Mouse (Mus musculus) forebrain, embryonic 14.5 days (tissue): ENCODE measurements around the gene Nova2. TPM values are rescaled to one million over a fixed set of nuclear protein-coding genes. Genes with fewer than 3 reads are reported as not detected.

Experiments used
- ATAC-seq: fragments of 200-750 bp; cut with Nextera tagmentation; 2 replicates; pipeline ENCODE4 v1.8.0; 2017; ENCODE audit warnings: mild to moderate bottlenecking, moderate library complexity
- DNase-seq: peaks from one replicate; pipeline ENCODE4 v3.0.0-alpha.2; 2015; ENCODE audit warnings: low spot score
- H3K27ac ChIP-seq: fragments of 300-500 bp; sonication (generic); 2 replicates; pipeline ENCODE4 v1.5.1; 2014; ENCODE audit warnings: low read depth, mild to moderate bottlenecking, control low read depth, low read length, moderate library complexity
- H3K27me3 ChIP-seq: fragments of 300-500 bp; sonication (generic); replicated peaks from 2 replicates; pipeline ENCODE4 v1.6.1; 2014; ENCODE audit warnings: low read length, control low read depth, mixed read lengths; ENCODE audit not compliant: control insufficient read depth, insufficient read depth
- H3K36me3 ChIP-seq: fragments of 300-500 bp; sonication (generic); 2 replicates; pipeline ENCODE4 v1.6.1; 2014; ENCODE audit warnings: low read length, control low read depth; ENCODE audit not compliant: control insufficient read depth, insufficient read depth
- H3K4me1 ChIP-seq: fragments of 300-500 bp; sonication (generic); 2 replicates; pipeline ENCODE4 v1.6.1; 2014; ENCODE audit warnings: antibody characterized with exemption, low read length, control low read depth; ENCODE audit not compliant: control insufficient read depth, insufficient read depth
- H3K4me2 ChIP-seq: fragments of 300-500 bp; sonication (generic); 2 replicates; pipeline ENCODE4 v1.6.1; 2014; ENCODE audit warnings: mild to moderate bottlenecking, control low read depth, low read length
- H3K4me3 ChIP-seq: fragments of 300-500 bp; sonication (generic); 2 replicates; pipeline ENCODE4 v1.5.1; 2014; ENCODE audit warnings: low read depth, low read length, control low read depth
- H3K9ac ChIP-seq: fragments of 300-500 bp; sonication (generic); 2 replicates; pipeline ENCODE4 v1.6.1; 2014; ENCODE audit warnings: mild to moderate bottlenecking, low read length, control low read depth, moderate library complexity
- H3K9me3 ChIP-seq: fragments of 300-500 bp; sonication (generic); replicated peaks from 2 replicates; pipeline ENCODE4 v1.6.1; 2016; ENCODE audit warnings: low read length, control low read depth, mixed read lengths; ENCODE audit not compliant: control insufficient read depth
- WGBS: fragments of 180-500 bp; shearing (Covaris S2); extraction: QIAGEN DNeasy Blood & Tissue Kit; methylation state at CpG from one replicate; pipeline ENCODE4 v1.1.7; 2014; 5-methylcytosine and 5-hydroxymethylcytosine counted together
- polyA plus RNA-seq: library from polyadenylated mRNA; unstranded; fragments of >200 nt; fragmentation: Nextera tagmentation; extraction: Ambion mirVana; gene quantifications from 2 replicates; pipeline ENCODE4 v1.2.1, GENCODE M21; 2014

Nova2 gene
- polyA plus RNA-seq, 1 experiment from 2014 or later, result 13.1 TPM

DNA sequence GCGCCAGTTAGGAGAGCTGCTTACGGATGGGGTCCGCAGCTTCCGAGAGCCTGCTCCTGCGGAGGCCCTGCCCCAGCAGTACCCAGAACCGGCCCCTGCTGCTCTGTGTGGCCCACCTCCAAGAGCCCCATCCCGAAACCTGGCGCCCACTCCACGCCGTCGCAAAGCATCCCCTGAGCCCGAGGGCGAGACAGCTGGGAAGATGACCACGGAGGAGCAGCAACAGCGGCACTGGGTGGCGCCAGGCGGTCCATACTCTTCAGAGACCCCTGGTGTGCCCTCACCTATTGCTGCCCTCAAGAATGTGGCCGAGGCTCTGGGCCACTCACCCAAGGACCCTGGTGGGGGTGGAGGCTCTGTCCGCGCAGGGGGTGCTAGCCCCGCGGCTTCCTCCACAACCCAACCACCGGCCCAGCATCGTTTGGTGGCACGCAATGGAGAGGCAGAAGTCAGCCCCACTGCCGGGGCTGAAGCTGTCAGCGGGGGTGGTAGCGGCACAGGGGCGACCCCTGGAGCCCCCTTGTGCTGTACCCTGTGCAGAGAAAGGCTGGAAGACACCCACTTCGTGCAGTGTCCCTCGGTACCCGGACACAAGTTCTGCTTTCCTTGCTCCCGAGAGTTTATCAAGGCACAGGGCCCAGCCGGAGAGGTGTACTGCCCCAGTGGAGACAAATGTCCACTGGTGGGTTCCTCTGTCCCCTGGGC, 79.9 kb downstream of the Nova2 start:
- H3K9ac ChIP-seq, result peak overlapping the region; percentile 93; the same call in 1 of the 2 replicates
- WGBS, result 77% methylated on average over 34 of the region's 34 CpGs
- H3K4me1 ChIP-seq, result peaks cover 14% of the 10 kb centered on the region

DNA sequence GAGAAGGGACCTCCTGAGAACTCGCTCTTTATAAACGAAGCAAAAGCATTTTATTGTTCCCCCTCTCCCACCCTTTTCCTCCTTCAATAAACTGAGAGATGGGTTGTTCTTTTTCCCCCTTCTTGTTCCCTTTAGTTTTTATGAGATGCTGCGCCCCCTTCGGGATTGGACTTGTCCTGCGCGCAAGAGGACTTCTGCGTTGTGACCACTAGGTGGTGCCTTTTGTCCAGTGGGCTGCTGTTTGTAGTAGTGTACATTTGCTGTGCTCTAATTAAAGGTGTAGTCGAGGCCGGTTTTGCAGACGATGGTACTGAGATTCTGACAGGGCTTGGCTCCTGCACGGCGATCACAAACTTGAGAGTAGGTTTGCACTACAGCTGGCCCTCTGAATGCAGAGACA, 80.8 kb downstream of the Nova2 start:
- Histone ChIP-seq H3K4me2 (peak overlapping the region; percentile 99), H3K4me1 (peaks cover 14% of the 10 kb centered on the region), H3K27me3 (no peaks in the 10 kb centered on the region), H3K4me3 (no peak overlapping the region), H3K9ac (no peak overlapping the region), H3K27ac (no peak overlapping the region), H3K36me3 (peaks cover 30% of the 10 kb centered on the region), H3K9me3 (no peaks in the 10 kb centered on the region)
- WGBS, result 8% methylated on average over 12 of the region's 12 CpGs
- DNase-seq (peak; percentile 93), ATAC-seq (peak; percentile 19; the same call in 1 of the 2 replicates)

More for the DNA sequence above, 79.9 kb downstream of the Nova2 start:
- no peak overlapping the region for H3K27ac ChIP-seq
- H3K36me3 ChIP-seq, result peaks cover 30% of the 10 kb centered on the region
- DNase-seq (no peak), ATAC-seq (no peak)
- no peaks in the 10 kb centered on the region for H3K9me3 ChIP-seq
- no peaks in the 10 kb centered on the region for H3K27me3 ChIP-seq
- H3K4me3 ChIP-seq, result peak overlapping the region; percentile 92
- H3K4me2 ChIP-seq, result peak overlapping the region; percentile 99

DNA sequence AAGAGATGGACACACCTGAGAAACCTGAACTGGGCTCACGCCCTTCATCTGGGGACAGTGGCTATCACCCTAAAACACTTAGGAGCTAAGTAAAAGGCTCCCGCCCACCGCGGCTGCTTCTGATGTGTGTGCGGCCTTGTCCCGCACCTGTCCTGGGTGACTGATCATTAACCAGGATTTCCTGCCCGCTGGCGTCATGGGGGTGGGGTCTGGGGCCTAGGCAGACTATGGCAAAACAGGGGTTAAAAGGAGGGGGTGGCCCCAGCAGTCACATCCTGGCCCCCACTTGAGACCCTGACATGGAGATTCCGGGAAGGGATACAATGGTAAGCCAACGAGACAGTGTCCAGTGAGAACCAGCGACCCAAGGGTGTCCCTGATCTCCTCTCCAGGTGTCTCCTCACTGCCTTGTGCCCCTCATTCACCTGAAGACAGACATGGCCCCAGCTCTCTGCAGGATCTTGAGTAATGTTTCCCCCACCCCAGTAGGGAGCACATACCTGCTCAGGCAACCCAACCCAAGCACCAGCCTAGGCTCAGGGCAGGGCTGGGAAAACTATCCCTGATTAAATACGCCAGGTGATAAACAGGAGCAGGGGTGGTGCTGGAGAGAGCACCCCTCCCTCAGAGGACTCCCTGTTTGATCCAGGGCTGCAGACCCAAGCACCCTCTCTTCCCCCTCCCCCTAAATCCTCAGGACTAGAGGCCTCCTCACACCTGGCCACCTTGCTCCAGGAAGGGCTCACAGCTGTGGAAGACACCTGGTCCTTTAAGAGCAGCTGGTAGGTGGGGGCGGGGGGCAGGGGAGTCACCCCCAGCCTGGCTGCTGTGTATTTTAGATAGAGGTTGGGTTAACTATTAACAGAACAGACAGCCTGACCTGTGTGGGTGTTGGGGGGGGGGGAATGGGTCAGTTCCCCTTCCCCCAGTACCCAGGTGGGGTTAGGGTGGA, 81.6 kb downstream of the Nova2 start:
- no peak overlapping the region for H3K9ac ChIP-seq
- DNase-seq (no peak), ATAC-seq (no peak)
- no peaks in the 10 kb centered on the region for H3K9me3 ChIP-seq
- no peaks in the 10 kb centered on the region for H3K27me3 ChIP-seq
- H3K4me2 ChIP-seq, result no peak overlapping the region
- peaks cover 14% of the 10 kb centered on the region for H3K4me1 ChIP-seq
- peaks cover 30% of the 10 kb centered on the region for H3K36me3 ChIP-seq
- H3K4me3 ChIP-seq, result no peak overlapping the region
- WGBS, result 84% methylated on average over 13 of the region's 13 CpGs
- H3K27ac ChIP-seq, result no peak overlapping the region

DNA sequence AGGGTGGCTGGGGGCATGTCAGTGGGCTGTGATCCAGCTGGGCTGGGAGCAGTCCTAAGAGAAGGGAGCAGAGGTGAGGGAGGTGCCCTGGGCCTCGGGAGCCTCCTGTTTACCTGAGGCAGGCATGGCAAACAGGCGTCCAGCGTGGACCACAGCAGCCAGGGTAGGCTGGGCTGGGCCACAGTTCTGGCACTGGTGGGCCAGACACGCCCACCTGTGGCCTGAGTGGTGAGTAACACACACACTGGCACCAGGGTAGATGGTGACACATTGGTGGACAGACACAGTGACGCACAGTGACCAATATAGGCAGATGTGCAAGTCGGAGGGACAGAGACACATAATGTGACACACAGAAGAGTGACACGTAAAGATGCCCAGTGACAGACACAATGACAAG, 84.9 kb downstream of the Nova2 start:
- WGBS, result 84% methylated on average over 7 of the region's 7 CpGs
- Histone ChIP-seq H3K27ac (no peak overlapping the region), H3K4me1 (peaks cover 3% of the 10 kb centered on the region), H3K4me2 (no peak overlapping the region), H3K27me3 (no peaks in the 10 kb centered on the region), H3K36me3 (peaks cover 22% of the 10 kb centered on the region), H3K4me3 (no peak overlapping the region), H3K9ac (no peak overlapping the region), H3K9me3 (no peaks in the 10 kb centered on the region)
- ATAC-seq (no peak), DNase-seq (no peak)

DNA sequence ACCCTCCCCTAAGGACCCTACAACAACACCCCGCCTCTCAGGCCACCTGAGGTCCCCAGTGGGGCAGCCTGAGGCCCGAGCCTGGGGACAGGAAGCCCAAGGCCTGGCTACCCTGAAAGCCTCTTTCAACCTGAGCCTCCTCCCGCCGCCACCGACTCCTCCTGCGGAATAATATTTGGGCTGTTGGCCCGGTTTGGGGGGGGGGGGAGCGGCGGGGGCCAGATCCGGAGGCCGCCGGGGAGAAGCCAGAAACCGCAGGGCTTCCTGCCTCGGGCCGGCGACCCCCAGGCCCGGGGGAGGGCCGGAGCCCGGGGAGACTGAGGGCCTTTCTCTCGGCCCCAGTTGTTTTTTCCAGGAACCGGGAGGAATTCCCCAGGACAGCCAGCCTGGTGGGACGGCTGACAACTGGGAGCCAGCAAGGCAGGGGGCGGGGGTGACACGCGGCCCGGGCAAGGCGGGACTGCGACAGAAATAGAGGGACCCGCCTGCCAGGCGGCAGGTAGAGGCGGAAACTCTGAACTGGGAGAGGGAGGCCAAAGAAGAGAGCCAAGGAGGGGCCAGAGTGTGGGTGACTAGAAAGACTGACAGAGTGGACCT, 86.4 kb downstream of the Nova2 start:
- H3K27ac ChIP-seq, result no peak overlapping the region
- WGBS, result 4% methylated on average over 29 of the region's 31 CpGs
- ATAC-seq (peak; percentile 21; the same call in 1 of the 2 replicates), DNase-seq (no peak)
- no peaks in the 10 kb centered on the region; the same call in 1 of the 2 replicates for H3K4me1 ChIP-seq
- H3K36me3 ChIP-seq, result peaks cover 10% of the 10 kb centered on the region
- H3K4me2 ChIP-seq, result peak overlapping the region; percentile 53
- H3K9me3 ChIP-seq, result no peaks in the 10 kb centered on the region
- no peaks in the 10 kb centered on the region for H3K27me3 ChIP-seq
- peak overlapping the region; percentile 17; the same call in 1 of the 2 replicates for H3K4me3 ChIP-seq
- H3K9ac ChIP-seq, result peak overlapping the region; percentile 63

DNA sequence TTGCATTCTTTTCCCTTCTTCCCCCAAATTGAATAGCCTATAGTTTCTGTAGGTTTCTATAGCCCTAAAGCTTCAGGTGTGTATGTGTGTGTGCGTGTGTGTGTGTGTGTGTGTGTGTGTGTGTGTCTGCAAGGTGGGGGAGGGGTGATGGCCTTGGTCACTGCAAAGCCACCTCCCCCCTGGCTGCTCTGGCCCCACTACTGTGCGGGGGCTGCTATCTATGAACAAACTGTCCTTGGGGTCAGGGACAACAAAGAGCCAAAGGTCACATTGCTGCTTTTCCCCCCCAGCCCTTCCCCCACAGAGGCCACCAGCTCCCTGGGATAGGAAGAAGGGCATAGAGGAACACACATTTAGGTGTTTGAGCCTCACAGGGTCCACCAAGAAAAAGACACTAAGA, 87.2 kb downstream of the Nova2 start:
- no peak for DNase-seq
- ATAC-seq, result no peak
- H3K27me3 ChIP-seq, result no peaks in the 10 kb centered on the region
- H3K4me3 ChIP-seq, result no peak overlapping the region
- no peaks in the 10 kb centered on the region; the same call in 1 of the 2 replicates for H3K4me1 ChIP-seq
- 0 out of 2 replicates have a peak, but pooled peaks cover 3% of the 10 kb centered on the region for H3K36me3 ChIP-seq
- H3K4me2 ChIP-seq, result no peak overlapping the region
- H3K9ac ChIP-seq, result no peak overlapping the region
- WGBS, result 70% methylated on average over 2 of the region's 2 CpGs
- H3K27ac ChIP-seq, result no peak overlapping the region
- no peaks in the 10 kb centered on the region for H3K9me3 ChIP-seq

DNA sequence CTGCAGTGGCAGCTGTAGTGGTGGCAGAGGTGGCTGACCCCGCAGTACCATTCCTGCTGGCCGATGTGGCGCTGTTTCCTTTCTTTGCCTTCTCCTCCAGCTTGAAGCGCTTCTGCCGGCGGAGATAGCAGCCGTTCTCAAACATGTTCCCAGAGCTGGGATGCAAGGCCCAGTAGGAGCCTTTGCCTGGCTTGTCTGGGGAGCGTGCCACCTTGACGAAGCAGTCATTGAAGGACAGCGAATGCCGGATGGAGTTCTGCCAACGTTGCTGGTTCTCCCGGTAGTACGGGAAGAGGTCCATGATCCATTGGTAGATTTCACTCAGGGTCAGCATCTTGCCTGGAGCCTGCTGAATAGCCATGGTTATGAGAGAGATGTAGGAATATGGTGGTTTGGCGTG, 88.8 kb downstream of the Nova2 start:
- DNase-seq (no peak), ATAC-seq (no peak)
- Histone ChIP-seq H3K9me3 (no peaks in the 10 kb centered on the region), H3K4me3 (no peak overlapping the region), H3K9ac (no peak overlapping the region), H3K4me1 (no peaks in the 10 kb centered on the region; the same call in 1 of the 2 replicates), H3K27ac (no peak overlapping the region), H3K27me3 (no peaks in the 10 kb centered on the region), H3K36me3 (no peaks in the 10 kb centered on the region), H3K4me2 (no peak overlapping the region)
- WGBS, result 69% methylated on average over 15 of the region's 15 CpGs
